Mouse (Mus musculus): ENCODE data around the gene Defb28. TPM values are rescaled to one million over a fixed set of nuclear protein-coding genes. Genes with fewer than 3 reads are reported as not detected.

Defb28 gene
- not detected for polyA plus RNA-seq (2014; fragmentation: Illumina TruSeq; extraction: RNeasy Lipid Tissue Mini Kit (QIAGEN cat#74804); ENCODE audit: low read depth, low replicate concordance)

GRCm38 (mm10) chr2:152517981-152518380 is at the start of gene Defb28:
Defb28 (plus strand) TSS chr2:152518255.

GRCm38 (mm10) chr2:152476763-152477162 is 41.3 kb upstream of the Defb28 start, which contains the start of gene Defb20:
Defb20 (plus strand) TSS chr2:152477063.

GRCm38 (mm10) chr2:152490038-152490437 is 28.0 kb upstream of the Defb28 start, which contains the start of gene Defb22:
Defb22 (minus strand) TSS chr2:152490138.

GRCm38 (mm10) chr2:152511592-152511991 is 6.5 kb upstream of the Defb28 start, which contains the start of gene Defb26:
Defb26 (minus strand) TSS chr2:152511692.

GRCm38 (mm10) chr2:152539944-152540710 is 22.1 kb downstream of the Defb28 start, which contains the start of gene Defb29:
Defb29 (minus strand) TSS chr2:152540098.

GRCm38 (mm10) chr2:152569038-152569437 is 51.0 kb downstream of the Defb28 start, which contains the start of gene Gm17416:
Gm17416 (plus strand) TSS chr2:152569338.

Other genes with a start within 250 kb of the Defb28 start
- 55.9 TPM for gene Tbc1d20, start 224.4 kb upstream of the Defb28 start, polyA plus RNA-seq (2014; fragmentation: Illumina TruSeq; extraction: RNeasy Lipid Tissue Mini Kit (QIAGEN cat#74804); ENCODE audit: low read depth, low replicate concordance)
- 1.0 TPM for gene Rbck1, start 185.6 kb upstream of the Defb28 start, polyA plus RNA-seq (2014; fragmentation: Illumina TruSeq; extraction: RNeasy Lipid Tissue Mini Kit (QIAGEN cat#74804); ENCODE audit: low read depth, low replicate concordance)
- 0.35 TPM for gene Trib3, start 174.2 kb upstream of the Defb28 start, polyA plus RNA-seq (2014; fragmentation: Illumina TruSeq; extraction: RNeasy Lipid Tissue Mini Kit (QIAGEN cat#74804); ENCODE audit: low read depth, low replicate concordance)
- 2.0 TPM for gene Nrsn2, start 141.6 kb upstream of the Defb28 start, polyA plus RNA-seq (2014; fragmentation: Illumina TruSeq; extraction: RNeasy Lipid Tissue Mini Kit (QIAGEN cat#74804); ENCODE audit: low read depth, low replicate concordance)
- gene Sox12, start 120.2 kb upstream of the Defb28 start, polyA plus RNA-seq (2014; fragmentation: Illumina TruSeq; extraction: RNeasy Lipid Tissue Mini Kit (QIAGEN cat#74804); ENCODE audit: low read depth, low replicate concordance) = 0.58 TPM
- 3.8 TPM for gene Zcchc3, start 103.2 kb upstream of the Defb28 start, polyA plus RNA-seq (2014; fragmentation: Illumina TruSeq; extraction: RNeasy Lipid Tissue Mini Kit (QIAGEN cat#74804); ENCODE audit: low read depth, low replicate concordance)
- gene 6820408C15Rik, start 102.7 kb upstream of the Defb28 start, polyA plus RNA-seq (2014; fragmentation: Illumina TruSeq; extraction: RNeasy Lipid Tissue Mini Kit (QIAGEN cat#74804); ENCODE audit: low read depth, low replicate concordance) = not detected
- not detected for gene Defb23, start 53.6 kb upstream of the Defb28 start, polyA plus RNA-seq (2014; fragmentation: Illumina TruSeq; extraction: RNeasy Lipid Tissue Mini Kit (QIAGEN cat#74804); ENCODE audit: low read depth, low replicate concordance)
- gene Defb20, start 41.2 kb upstream of the Defb28 start, polyA plus RNA-seq (2014; fragmentation: Illumina TruSeq; extraction: RNeasy Lipid Tissue Mini Kit (QIAGEN cat#74804); ENCODE audit: low read depth, low replicate concordance) = 1.7 TPM
- gene Defb22, start 28.1 kb upstream of the Defb28 start, polyA plus RNA-seq (2014; fragmentation: Illumina TruSeq; extraction: RNeasy Lipid Tissue Mini Kit (QIAGEN cat#74804); ENCODE audit: low read depth, low replicate concordance) = not detected
- not detected for gene Defb26, start 6.6 kb upstream of the Defb28 start, polyA plus RNA-seq (2014; fragmentation: Illumina TruSeq; extraction: RNeasy Lipid Tissue Mini Kit (QIAGEN cat#74804); ENCODE audit: low read depth, low replicate concordance)
- not detected for gene Defb29, start 21.8 kb downstream of the Defb28 start, polyA plus RNA-seq (2014; fragmentation: Illumina TruSeq; extraction: RNeasy Lipid Tissue Mini Kit (QIAGEN cat#74804); ENCODE audit: low read depth, low replicate concordance)
- gene Gm17416, start 51.1 kb downstream of the Defb28 start, polyA plus RNA-seq (2014; fragmentation: Illumina TruSeq; extraction: RNeasy Lipid Tissue Mini Kit (QIAGEN cat#74804); ENCODE audit: low read depth, low replicate concordance) = not detected
- not detected for gene Defb21, start 54.5 kb downstream of the Defb28 start, polyA plus RNA-seq (2014; fragmentation: Illumina TruSeq; extraction: RNeasy Lipid Tissue Mini Kit (QIAGEN cat#74804); ENCODE audit: low read depth, low replicate concordance)
- not detected for gene Defb19, start 62.1 kb downstream of the Defb28 start, polyA plus RNA-seq (2014; fragmentation: Illumina TruSeq; extraction: RNeasy Lipid Tissue Mini Kit (QIAGEN cat#74804); ENCODE audit: low read depth, low replicate concordance)
- not detected for gene Defb45, start 81.1 kb downstream of the Defb28 start, polyA plus RNA-seq (2014; fragmentation: Illumina TruSeq; extraction: RNeasy Lipid Tissue Mini Kit (QIAGEN cat#74804); ENCODE audit: low read depth, low replicate concordance)
- not detected for gene Defb36, start 86.1 kb downstream of the Defb28 start, polyA plus RNA-seq (2014; fragmentation: Illumina TruSeq; extraction: RNeasy Lipid Tissue Mini Kit (QIAGEN cat#74804); ENCODE audit: low read depth, low replicate concordance)
- gene Defb25, start 104.8 kb downstream of the Defb28 start, polyA plus RNA-seq (2014; fragmentation: Illumina TruSeq; extraction: RNeasy Lipid Tissue Mini Kit (QIAGEN cat#74804); ENCODE audit: low read depth, low replicate concordance) = not detected
- 2.4 TPM for gene Rem1, start 108.7 kb downstream of the Defb28 start, polyA plus RNA-seq (2014; fragmentation: Illumina TruSeq; extraction: RNeasy Lipid Tissue Mini Kit (QIAGEN cat#74804); ENCODE audit: low read depth, low replicate concordance)
- 56.0 TPM for gene H13, start 151.2 kb downstream of the Defb28 start, polyA plus RNA-seq (2014; fragmentation: Illumina TruSeq; extraction: RNeasy Lipid Tissue Mini Kit (QIAGEN cat#74804); ENCODE audit: low read depth, low replicate concordance)
- 38.9 TPM for gene Mcts2, start 168.8 kb downstream of the Defb28 start, polyA plus RNA-seq (2014; fragmentation: Illumina TruSeq; extraction: RNeasy Lipid Tissue Mini Kit (QIAGEN cat#74804); ENCODE audit: low read depth, low replicate concordance)
- 52.4 TPM for gene Id1, start 218.0 kb downstream of the Defb28 start, polyA plus RNA-seq (2014; fragmentation: Illumina TruSeq; extraction: RNeasy Lipid Tissue Mini Kit (QIAGEN cat#74804); ENCODE audit: low read depth, low replicate concordance)
- not detected for gene Cox4i2, start 235.9 kb downstream of the Defb28 start, polyA plus RNA-seq (2014; fragmentation: Illumina TruSeq; extraction: RNeasy Lipid Tissue Mini Kit (QIAGEN cat#74804); ENCODE audit: low read depth, low replicate concordance)